Mouse (Mus musculus): ENCODE measurements around the gene Gnai1. TPM values are rescaled to one million over a fixed set of nuclear protein-coding genes. Genes with fewer than 3 reads are reported as not detected.
"Not testable (repeated sequence)": the region's sequence is repeated elsewhere in the genome, so short reads cannot be mapped to it uniquely, and the experiment has no call there.

The Gnai1 gene
- 1 to 10 TPM; 3.5 to 6.9 TPM for total RNA-seq (2021)
- long read RNA-seq, experiment 1 = 0 reads
- long read RNA-seq, experiment 2, transcript Gnai1-201 (8 exons, 3,135 nt) = major isoform, 6 of 7 reads
- long read RNA-seq, experiment 2, partial matches to known transcripts = 1 of 7 reads
- long read RNA-seq, experiment 2, other reads (novel, unspliced or antisense) = 0 of 7 reads

- peak; percentile 48 for DNase-seq
These were observed at the start of gene Gnai1 for GRCm38 (mm10) chr5:18360281-18360819. TSS of gene Gnai1 (minus strand) at chr5:18360355.

GRCm38 (mm10) chr5:18367864-18368263, 7.7 kb upstream of the Gnai1 start:
- no peak for DNase-seq

GRCm38 (mm10) chr5:18365460-18365859, 5.3 kb upstream of the Gnai1 start:
- DNase-seq = no peak

GRCm38 (mm10) chr5:18360956-18361355, 801 bp upstream of the Gnai1 start:
- DNase-seq = no peak

- peak; percentile 18 for DNase-seq
These were observed 527 bp downstream of the Gnai1 start for GRCm38 (mm10) chr5:18359376-18360280.

- DNase-seq = no peak
These were observed 1.4 kb downstream of the Gnai1 start for GRCm38 (mm10) chr5:18358778-18359177.

- DNase-seq = no peak
These were observed 2.0 kb downstream of the Gnai1 start for GRCm38 (mm10) chr5:18358191-18358590.

- no peak for DNase-seq
These were observed 12.9 kb downstream of the Gnai1 start for GRCm38 (mm10) chr5:18347297-18347696.

GRCm38 (mm10) chr5:18343455-18344142, 16.6 kb downstream of the Gnai1 start:
- no peak for DNase-seq

- DNase-seq = no peak
These were observed 17.2 kb downstream of the Gnai1 start for GRCm38 (mm10) chr5:18342765-18343454.

- DNase-seq = not testable (repeated sequence)
These were observed 18.3 kb downstream of the Gnai1 start for GRCm38 (mm10) chr5:18341876-18342275.

GRCm38 (mm10) chr5:18332256-18332655, 27.9 kb downstream of the Gnai1 start:
- no peak for DNase-seq

GRCm38 (mm10) chr5:18330726-18331125, 29.4 kb downstream of the Gnai1 start:
- no peak for DNase-seq

GRCm38 (mm10) chr5:18326159-18326558, 34.0 kb downstream of the Gnai1 start:
- no peak for DNase-seq

GRCm38 (mm10) chr5:18323534-18323933, 36.6 kb downstream of the Gnai1 start:
- DNase-seq = no peak

- no peak for DNase-seq
These were observed 38.5 kb downstream of the Gnai1 start for GRCm38 (mm10) chr5:18321661-18322060.

GRCm38 (mm10) chr5:18318846-18319245, 41.3 kb downstream of the Gnai1 start:
- no peak for DNase-seq

GRCm38 (mm10) chr5:18307229-18307804, 52.8 kb downstream of the Gnai1 start:
- DNase-seq = no peak

GRCm38 (mm10) chr5:18296584-18296983, 63.6 kb downstream of the Gnai1 start:
- no peak for DNase-seq

- no peak for DNase-seq
These were observed 67.4 kb downstream of the Gnai1 start for GRCm38 (mm10) chr5:18292744-18293143.

GRCm38 (mm10) chr5:18289530-18289929, 70.6 kb downstream of the Gnai1 start:
- DNase-seq = no peak

GRCm38 (mm10) chr5:18288694-18289093, 71.5 kb downstream of the Gnai1 start:
- no peak for DNase-seq
